ENCODE assay signal across 23 mouse cellular contexts in genomic region chr9:112608932-112609331, GRCm38 (mm10).
DNase-seq lines count a peak whose midpoint lies in the region; ATAC-seq and TF ChIP-seq lines count a peak whose summit lies in the region.
"Had no signal": no experiment of that assay in that cellular context is flagged by ENCODE, and none has a peak within 500 bp of the region (broad histone marks: within the 10 kb centered on the region; RNA-seq: fewer than 3 reads in every experiment).

No protein-coding gene starts in this region.

- WGBS in midbrain, embryonic 14.5 days = 92% methylated on average over 4 of the region's 4 CpGs

- intact Hi-C loops in left cerebral cortex, postnatal 4 days (cut with DNase I) = no loop called here
- intact Hi-C loops in left cerebral cortex, adult 2 months (cut with DNase I) = no loop called here

- H3K9ac ChIP-seq in midbrain, embryonic 14.5 days (replicated peaks; ENCODE audit: low read length) = no peak overlapping the region
- H3K9ac ChIP-seq: forebrain, embryonic 12.5 days; heart, embryonic 12.5 days; hindbrain, embryonic 13.5 days had no signal

- no peaks in the 10 kb centered on the region for H3K36me3 ChIP-seq in midbrain, embryonic 14.5 days (ENCODE audit: control insufficient read depth, insufficient read depth, low read length)
- H3K36me3 ChIP-seq: embryonic facial prominence, embryonic 10.5 days; forebrain, embryonic 12.5 days; heart, embryonic 12.5 days; hindbrain, embryonic 13.5 days; limb, embryonic 10.5 days had no signal

- no peaks in the 10 kb centered on the region for H3K9me3 ChIP-seq in midbrain, embryonic 14.5 days (ENCODE audit: control insufficient read depth, low read length)
- H3K9me3 ChIP-seq: embryonic facial prominence, embryonic 10.5 days; forebrain, embryonic 12.5 days; heart, embryonic 12.5 days; hindbrain, embryonic 13.5 days; limb, embryonic 10.5 days had no signal

- H3K4me3 ChIP-seq in left cerebral cortex, adult 2 months = no peak overlapping the region
- no peak overlapping the region for H3K4me3 ChIP-seq in midbrain, embryonic 14.5 days (replicated peaks; ENCODE audit: low read depth, low read length)
- H3K4me3 ChIP-seq: embryonic facial prominence, embryonic 10.5 days; forebrain, embryonic 12.5 days; gastrocnemius, adult 2 months; heart, embryonic 12.5 days; hindbrain, embryonic 13.5 days; limb, embryonic 10.5 days had no signal

- DNase-seq in left cerebral cortex, adult 11 months (ENCODE audit: low spot score) = peak; percentile 12
- DNase-seq in left cerebral cortex, postnatal 4 days = no peak
- peak; percentile 15 to 42 for DNase-seq in frontal cortex, postnatal 36 days (ENCODE audit: low spot score in 2 of 2)
- peak; percentile 13 to 32 for DNase-seq in left cerebral cortex, adult 2 months (ENCODE audit: extremely low spot score in 1 of 2, low spot score in 2 of 2)
- peak; percentile 6 to 38 for DNase-seq in right cerebral cortex, postnatal 36 days (ENCODE audit: low spot score in 2 of 2)
- DNase-seq in heart, postnatal 4 days = no peak
- DNase-seq in midbrain, embryonic 14.5 days = no peak
- DNase-seq: adrenal gland, postnatal 36 days; B cell, adult 2 months; cerebellum, adult 18-20 months; gastrocnemius, adult 2 months; heart, postnatal 14 days; kidney, adult 8-10 months; kidney, postnatal 14 days; lung, adult 18-20 months; lung, postnatal 4 days; thymus, adult 18-20 months had no signal

- H3K4me2 ChIP-seq in midbrain, embryonic 14.5 days (ENCODE audit: low read length) = no peak overlapping the region
- H3K4me2 ChIP-seq: forebrain, embryonic 12.5 days; heart, embryonic 12.5 days; hindbrain, embryonic 13.5 days had no signal

- no peak for ATAC-seq in midbrain, embryonic 14.5 days (ENCODE audit: low FRiP score, low TSS enrichment)
- ATAC-seq: inflammation-experienced regulatory T-cells, adult 6 months had no signal

- no peak for TF ChIP-seq CTCF in left cerebral cortex, adult 2 months (IDR thresholded peaks at IDR 0.05)

- H3K27me3 ChIP-seq in midbrain, embryonic 14.5 days (ENCODE audit: control insufficient read depth, insufficient read depth, low read length) = no peaks in the 10 kb centered on the region
- H3K27me3 ChIP-seq: forebrain, embryonic 12.5 days; heart, embryonic 12.5 days; hindbrain, embryonic 13.5 days had no signal

- H3K4me1 ChIP-seq in midbrain, embryonic 14.5 days (ENCODE audit: control insufficient read depth, insufficient read depth, low read length) = no peaks in the 10 kb centered on the region
- H3K4me1 ChIP-seq: embryonic facial prominence, embryonic 10.5 days; forebrain, embryonic 12.5 days; hindbrain, embryonic 13.5 days; limb, embryonic 10.5 days had no signal

- H3K27ac ChIP-seq in left cerebral cortex, adult 2 months = no peak overlapping the region
- H3K27ac ChIP-seq in midbrain, embryonic 14.5 days (replicated peaks; ENCODE audit: low read depth, low read length) = no peak overlapping the region
- H3K27ac ChIP-seq: embryonic facial prominence, embryonic 10.5 days; forebrain, embryonic 12.5 days; gastrocnemius, adult 2 months; hindbrain, embryonic 13.5 days; limb, embryonic 10.5 days had no signal

Comparison
In these comparisons a context has a peak if more than half of its experiments do, and no peak if none do; other contexts are left out.
1. DNase-seq: peak in left cerebral cortex, adult 11 months (single experiment), frontal cortex, postnatal 36 days (2 of 2), left cerebral cortex, adult 2 months (2 of 2) and right cerebral cortex, postnatal 36 days (2 of 2); none in left cerebral cortex, postnatal 4 days (single experiment), heart, postnatal 4 days (single experiment) and midbrain, embryonic 14.5 days (single experiment).